Mouse (Mus musculus) heart, adult 2 months (tissue): ENCODE results near the gene Homer2. TPM values are rescaled to one million over a fixed set of nuclear protein-coding genes. Genes with fewer than 3 reads are reported as not detected.

Experiments used
- DNase-seq, 2 experiments: peaks; one replicate each; pipeline ENCODE4 v3.0.0; 2021
- H3K27ac ChIP-seq: fragments of 200-600 bp; 2 replicates; pipeline ENCODE4 v1.8.1; 2022
- H3K27me3 ChIP-seq: fragments of 200-500 bp; 2 replicates; pipeline ENCODE4 v1.6.1; 2012; ENCODE audit warnings: mild to moderate bottlenecking, low read length, inconsistent platforms, mixed read lengths; ENCODE audit not compliant: control insufficient read depth, insufficient read depth
- H3K36me3 ChIP-seq: fragments of 200-500 bp; 2 replicates; pipeline ENCODE4 v1.6.1; 2012; ENCODE audit warnings: low read length, inconsistent platforms; ENCODE audit not compliant: control insufficient read depth, insufficient read depth
- H3K4me1 ChIP-seq: fragments of 200-500 bp; 2 replicates; pipeline ENCODE4 v1.6.1; 2011; ENCODE audit warnings: low read length; ENCODE audit not compliant: control insufficient read depth, insufficient read depth
- H3K4me3 ChIP-seq: fragments of 200-600 bp; 2 replicates; pipeline ENCODE4 v1.8.1; 2022
- H3K79me2 ChIP-seq: fragments of 200-500 bp; replicated peaks from 2 replicates; pipeline ENCODE4 v1.6.1; 2012; ENCODE audit warnings: mild to moderate bottlenecking, inconsistent platforms, low read length, moderate library complexity, mixed read lengths; ENCODE audit not compliant: control insufficient read depth, insufficient read depth
- H3K9ac ChIP-seq: fragments of 200-500 bp; 2 replicates; pipeline ENCODE4 v1.6.1; 2012; ENCODE audit warnings: low read depth, mild to moderate bottlenecking, control low read depth, inconsistent platforms, low read length, mixed read lengths
- CTCF ChIP-seq: fragments of 200-600 bp; IDR thresholded peaks from 2 replicates; pipeline ENCODE4 v1.8.1; 2022; ENCODE audit warnings: antibody characterized with exemption, mild to moderate bottlenecking, moderate library complexity
- EP300 ChIP-seq: fragments of 200-500 bp; IDR thresholded peaks from 2 replicates; pipeline ENCODE4 v1.6.1; 2011; ENCODE audit warnings: low read depth, low read length, control low read depth; ENCODE audit not compliant: insufficient read depth
- POLR2A ChIP-seq: fragments of 200-500 bp; IDR thresholded peaks from 2 replicates; pipeline ENCODE4 v1.6.1; 2011; ENCODE audit warnings: mild to moderate bottlenecking, low read depth, low read length, control low read depth; ENCODE audit not compliant: insufficient read depth
- WGBS: fragments of 180-500 bp; shearing (Covaris S2); methylation state at CpG from one replicate; pipeline ENCODE4 v1.1.7; 2018; 5-methylcytosine and 5-hydroxymethylcytosine counted together
- intact Hi-C: fragments of 180-260 bp; cut with DNase I; formaldehyde crosslinking; loops from one replicate; pipeline ENCODE4 v1.15.1; 2025
- polyA plus RNA-seq: library from polyadenylated mRNA; depleted of rRNA; stranded (reverse); fragments of >200 nt; gene quantifications from 2 replicates; pipeline ENCODE4 v1.2.3, GENCODE M21; 2012
- total RNA-seq, 2 experiments: library from RNA; stranded (reverse); gene quantifications; 2 replicates each; pipeline ENCODE4 v1.2.3; 2021

Homer2 gene
- total and polyA plus RNA-seq, 3 experiments = 33.1 to 99.5 (median 85.1) TPM

GRCm38 (mm10) chr7:81691067-81691466, 16.3 kb downstream of the Homer2 start:
- H3K27ac ChIP-seq = no peak overlapping the region
- intact Hi-C loops = no loop called here
- no peak overlapping the region for H3K9ac ChIP-seq
- H3K27me3 ChIP-seq = no peaks in the 10 kb centered on the region
- 68% methylated on average over 5 of the region's 5 CpGs for WGBS
- TF ChIP-seq CTCF (no peak), EP300 (no peak), POLR2A (no peak)
- no peaks in the 10 kb centered on the region; the same call in 1 of the 2 replicates for H3K36me3 ChIP-seq
- H3K4me1 ChIP-seq = peaks cover 5% of the 10 kb centered on the region; the same call in 1 of the 2 replicates
- H3K79me2 ChIP-seq = no peaks in the 10 kb centered on the region
- H3K4me3 ChIP-seq = no peak overlapping the region
- DNase-seq = peak in 1 of 2 experiments; percentile 13

- peak in 1 of 2 experiments; percentile 32 for DNase-seq
- Histone ChIP-seq H3K4me3 (no peak overlapping the region), H3K4me1 (peaks cover 9% of the 10 kb centered on the region; the same call in 1 of the 2 replicates), H3K36me3 (peaks cover 6% of the 10 kb centered on the region; the same call in 1 of the 2 replicates), H3K79me2 (no peaks in the 10 kb centered on the region), H3K27ac (peak overlapping the region; percentile 4; the same call in 1 of the 2 replicates), H3K9ac (no peak overlapping the region), H3K27me3 (no peaks in the 10 kb centered on the region)
- intact Hi-C loops = loop anchor here (5.0 kb wide), 1 partner anchor 33 kb away; no protein-coding TSS in a partner anchor
- TF ChIP-seq POLR2A (no peak), CTCF (no peak), EP300 (no peak)
- 37% methylated on average over 8 of the region's 8 CpGs for WGBS
Measured at GRCm38 (mm10) chr7:81689116-81689681, 18.1 kb downstream of the Homer2 start.

- peak in 1 of 2 experiments; percentile 18 for DNase-seq
- peak overlapping the region; percentile 20; the same call in 1 of the 2 replicates for H3K27ac ChIP-seq
- no peak for TF ChIP-seq CTCF
- H3K9ac ChIP-seq = no peak overlapping the region
- H3K4me3 ChIP-seq = no peak overlapping the region
- no peaks in the 10 kb centered on the region for H3K27me3 ChIP-seq
- intact Hi-C loops = loop anchor here (5.0 kb wide), 1 partner anchor 34 kb away; no protein-coding TSS in a partner anchor
- H3K36me3 ChIP-seq = peaks cover 6% of the 10 kb centered on the region; the same call in 1 of the 2 replicates
- no peaks in the 10 kb centered on the region for H3K79me2 ChIP-seq
- 66% methylated on average over 9 of the region's 9 CpGs for WGBS
- H3K4me1 ChIP-seq = peaks cover 9% of the 10 kb centered on the region; the same call in 1 of the 2 replicates
Measured at GRCm38 (mm10) chr7:81688378-81688777, 18.9 kb downstream of the Homer2 start.

- no peaks in the 10 kb centered on the region for H3K79me2 ChIP-seq
- peaks cover 11% of the 10 kb centered on the region; the same call in 1 of the 2 replicates for H3K4me1 ChIP-seq
- intact Hi-C loops = loop anchor here (5.0 kb wide), 1 partner anchor 35 kb away; no protein-coding TSS in a partner anchor
- H3K27ac ChIP-seq = peak overlapping the region; percentile 20; the same call in 1 of the 2 replicates
- H3K27me3 ChIP-seq = no peaks in the 10 kb centered on the region
- 65% methylated on average over 6 of the region's 6 CpGs for WGBS
- H3K9ac ChIP-seq = no peak overlapping the region
- no peak overlapping the region for H3K4me3 ChIP-seq
- TF ChIP-seq CTCF = no peak
- TF ChIP-seq EP300 = no peak
- TF ChIP-seq POLR2A = no peak
- peaks cover 6% of the 10 kb centered on the region; the same call in 1 of the 2 replicates for H3K36me3 ChIP-seq
- DNase-seq = peak in 1 of 2 experiments; percentile 11
Measured at GRCm38 (mm10) chr7:81687684-81688316, 19.5 kb downstream of the Homer2 start.

DNA sequence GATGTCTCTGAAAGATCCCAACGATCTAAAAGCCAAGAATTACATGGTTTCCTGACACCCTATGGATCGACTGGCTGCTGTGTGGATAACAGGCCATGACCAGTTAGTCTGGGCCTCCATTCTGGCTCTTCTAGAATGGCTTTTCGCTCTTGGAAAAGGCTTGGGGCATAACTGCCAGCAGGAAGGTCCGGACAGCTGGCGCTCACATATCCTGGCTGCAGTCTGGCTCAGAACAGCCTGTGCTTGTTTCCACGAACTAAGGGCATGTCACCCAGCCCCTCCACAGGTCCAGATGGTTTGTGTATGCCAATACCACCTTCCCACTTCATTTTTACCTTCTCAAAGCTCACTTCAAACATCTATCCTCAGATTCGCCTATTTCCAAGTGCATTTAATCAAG, 22.0 kb downstream of the Homer2 start:
- Histone ChIP-seq H3K27ac (peak overlapping the region; percentile 83), H3K4me3 (no peak overlapping the region), H3K27me3 (no peaks in the 10 kb centered on the region), H3K79me2 (no peaks in the 10 kb centered on the region; the same call in 1 of the 2 replicates), H3K4me1 (peaks cover 14% of the 10 kb centered on the region; the same call in 1 of the 2 replicates), H3K36me3 (peaks cover 6% of the 10 kb centered on the region; the same call in 1 of the 2 replicates), H3K9ac (no peak overlapping the region)
- DNase-seq = peak in 1 of 2 experiments; percentile 60
- TF ChIP-seq POLR2A = no peak
- TF ChIP-seq EP300 = 0 out of 2 replicates have a peak, but pooled peaks have one; percentile 47
- intact Hi-C loops = loop anchor here (5.0 kb wide), 1 partner anchor 37 kb away; no protein-coding TSS in a partner anchor
- 51% methylated on average over 7 of the region's 7 CpGs for WGBS

GRCm38 (mm10) chr7:81683779-81684422, 23.4 kb downstream of the Homer2 start:
- peak; percentile 34; the same call in 1 of the 2 replicates for TF ChIP-seq POLR2A
- TF ChIP-seq EP300 = no peak
- no peaks in the 10 kb centered on the region for H3K27me3 ChIP-seq
- intact Hi-C loops = loop anchor here (5.0 kb wide), 1 partner anchor 58 kb away; no protein-coding TSS in a partner anchor
- no peak overlapping the region; the same call in 1 of the 2 replicates for H3K9ac ChIP-seq
- peak in 1 of 2 experiments; percentile 45 for DNase-seq
- no peak overlapping the region for H3K4me3 ChIP-seq
- peaks cover 6% of the 10 kb centered on the region; the same call in 1 of the 2 replicates for H3K36me3 ChIP-seq
- H3K4me1 ChIP-seq = peaks cover 11% of the 10 kb centered on the region; the same call in 1 of the 2 replicates
- H3K27ac ChIP-seq = peak overlapping the region; percentile 83
- no peaks in the 10 kb centered on the region; the same call in 1 of the 2 replicates for H3K79me2 ChIP-seq
- 47% methylated on average over 7 of the region's 7 CpGs for WGBS
